Mouse (Mus musculus) bone marrow macrophage, adult 2 months (primary cell): ENCODE results near the gene Wwp2.

ENCODE experiments used
- CTCF ChIP-seq: IDR thresholded peaks from 2 replicates; pipeline ENCODE4 v1.5.1; 2012; ENCODE audit warnings: low read depth, mild to moderate bottlenecking, low read length, moderate library complexity
- POLR2A ChIP-seq: IDR thresholded peaks from 2 replicates; pipeline ENCODE4 v1.6.1; 2012; ENCODE audit warnings: mild to moderate bottlenecking, low read depth, low read length, borderline replicate concordance

DNA sequence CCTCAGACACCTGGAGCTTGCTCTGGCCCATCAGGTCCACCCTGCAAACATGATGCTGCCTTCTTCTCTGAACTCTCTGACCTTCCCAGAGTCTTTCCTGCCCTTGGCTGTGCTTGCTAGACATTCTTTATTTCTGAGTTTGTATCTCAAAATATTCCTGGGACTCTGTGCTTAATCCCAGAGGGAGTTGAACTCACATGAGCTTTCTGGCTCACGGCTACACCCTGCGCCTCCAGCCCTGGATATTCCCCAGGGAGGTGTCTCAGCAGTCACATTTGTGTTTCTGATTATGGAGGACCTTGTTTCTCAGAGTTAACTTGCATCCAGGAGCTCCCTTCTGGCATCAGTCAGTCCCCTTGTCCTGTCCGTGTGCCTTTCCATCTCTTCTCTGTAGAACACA lies 106.0 kb downstream of the Wwp2 start:
- no peak for TF ChIP-seq CTCF
- TF ChIP-seq POLR2A: no peak
